Mouse (Mus musculus): ENCODE measurements around the gene Otop2. TPM values are rescaled to one million over a fixed set of nuclear protein-coding genes. Genes with fewer than 3 reads are reported as not detected.
A peak's percentile ranks its signal among the peaks of the same experiment; 100 is the strongest.

Otop2 gene
- polyA plus RNA-seq, 1 experiment from 2014 or later = not detected

- no peaks in the 10 kb centered on the region for H3K36me3 ChIP-seq (ENCODE audit: inconsistent target)
- H3K4me3 ChIP-seq (ENCODE audit: inconsistent target) = no peak overlapping the region
- 86% methylated on average over 10 of the region's 10 CpGs for WGBS (ENCODE audit: missing documents)
- no peaks in the 10 kb centered on the region for H3K79me2 ChIP-seq (ENCODE audit: inconsistent target)
- no peak overlapping the region for H3K27ac ChIP-seq
Observed at GRCm38 (mm10) chr11:115271481-115271880, 35.5 kb upstream of the Otop2 start.

- WGBS (ENCODE audit: missing documents) = 87% methylated on average over 9 of the region's 10 CpGs
- H3K79me2 ChIP-seq (ENCODE audit: inconsistent target) = no peaks in the 10 kb centered on the region
- no peak overlapping the region for H3K27ac ChIP-seq
- no peak overlapping the region for H3K4me3 ChIP-seq (ENCODE audit: inconsistent target)
- no peaks in the 10 kb centered on the region for H3K36me3 ChIP-seq (ENCODE audit: inconsistent target)
Observed at GRCm38 (mm10) chr11:115272894-115273498, 34.0 kb upstream of the Otop2 start.

GRCm38 (mm10) chr11:115273735-115274134 is 33.2 kb upstream of the Otop2 start:
- no peak overlapping the region for H3K27ac ChIP-seq
- WGBS (ENCODE audit: missing documents) = 88% methylated on average over 6 of the region's 7 CpGs
- H3K4me3 ChIP-seq (ENCODE audit: inconsistent target) = no peak overlapping the region
- H3K79me2 ChIP-seq (ENCODE audit: inconsistent target) = no peaks in the 10 kb centered on the region
- no peaks in the 10 kb centered on the region for H3K36me3 ChIP-seq (ENCODE audit: inconsistent target)

GRCm38 (mm10) chr11:115274178-115274577 is 32.8 kb upstream of the Otop2 start:
- no peak overlapping the region for H3K27ac ChIP-seq
- no peak overlapping the region for H3K4me3 ChIP-seq (ENCODE audit: inconsistent target)
- WGBS (ENCODE audit: missing documents) = 89% methylated on average over 5 of the region's 7 CpGs
- no peaks in the 10 kb centered on the region for H3K36me3 ChIP-seq (ENCODE audit: inconsistent target)
- H3K79me2 ChIP-seq (ENCODE audit: inconsistent target) = no peaks in the 10 kb centered on the region

- Histone ChIP-seq H3K36me3 (ENCODE audit: inconsistent target) (no peaks in the 10 kb centered on the region), H3K4me3 (ENCODE audit: inconsistent target) (no peak overlapping the region), H3K27ac (no peak overlapping the region), H3K79me2 (ENCODE audit: inconsistent target) (no peaks in the 10 kb centered on the region)
- 94% methylated on average over 6 of the region's 6 CpGs for WGBS (ENCODE audit: missing documents)
Observed at GRCm38 (mm10) chr11:115274771-115275170, 32.2 kb upstream of the Otop2 start.

- no peaks in the 10 kb centered on the region for H3K36me3 ChIP-seq (ENCODE audit: inconsistent target)
- 67% methylated on average over 6 of the region's 6 CpGs for WGBS (ENCODE audit: missing documents)
- no peaks in the 10 kb centered on the region for H3K79me2 ChIP-seq (ENCODE audit: inconsistent target)
- no peak overlapping the region for H3K4me3 ChIP-seq (ENCODE audit: inconsistent target)
- no peak overlapping the region for H3K27ac ChIP-seq
Observed at GRCm38 (mm10) chr11:115275509-115275908, 31.5 kb upstream of the Otop2 start.

- Histone ChIP-seq H3K79me2 (ENCODE audit: inconsistent target) (no peaks in the 10 kb centered on the region), H3K4me3 (ENCODE audit: inconsistent target) (peak overlapping the region; percentile 48), H3K36me3 (ENCODE audit: inconsistent target) (no peaks in the 10 kb centered on the region), H3K27ac (no peak overlapping the region)
- 64% methylated on average over 3 of the region's 3 CpGs for WGBS (ENCODE audit: missing documents)
Observed at GRCm38 (mm10) chr11:115275954-115276353, 31.0 kb upstream of the Otop2 start.

- no peaks in the 10 kb centered on the region for H3K79me2 ChIP-seq (ENCODE audit: inconsistent target)
- 1% methylated on average over 41 of the region's 42 CpGs for WGBS (ENCODE audit: missing documents)
- no peaks in the 10 kb centered on the region for H3K36me3 ChIP-seq (ENCODE audit: inconsistent target)
- peak within 1 kb of the TSS; percentile 77 for H3K4me3 ChIP-seq (ENCODE audit: inconsistent target)
- H3K27ac ChIP-seq = peak within 1 kb of the TSS; percentile 79
Observed at GRCm38 (mm10) chr11:115276780-115277603, 30.0 kb upstream of the Otop2 start, which contains the start of gene Fdxr. Gene Fdxr (minus strand): TSS chr11:115277050.

GRCm38 (mm10) chr11:115277604-115277975 is 29.4 kb upstream of the Otop2 start:
- WGBS (ENCODE audit: missing documents) = 14% methylated on average over 7 of the region's 7 CpGs
- no peaks in the 10 kb centered on the region for H3K79me2 ChIP-seq (ENCODE audit: inconsistent target)
- no peaks in the 10 kb centered on the region for H3K36me3 ChIP-seq (ENCODE audit: inconsistent target)
- H3K27ac ChIP-seq = peak overlapping the region; percentile 79
- peak overlapping the region; percentile 77 for H3K4me3 ChIP-seq (ENCODE audit: inconsistent target)

GRCm38 (mm10) chr11:115278176-115278575 is 28.8 kb upstream of the Otop2 start:
- WGBS (ENCODE audit: missing documents) = 87% methylated on average over 6 of the region's 6 CpGs
- Histone ChIP-seq H3K4me3 (ENCODE audit: inconsistent target) (peak overlapping the region; percentile 77; the same call in 1 of the 2 replicates), H3K27ac (peak overlapping the region; percentile 79; the same call in 1 of the 2 replicates)

GRCm38 (mm10) chr11:115279726-115280125 is 27.2 kb upstream of the Otop2 start:
- Histone ChIP-seq H3K36me3 (ENCODE audit: inconsistent target) (no peaks in the 10 kb centered on the region), H3K27ac (peak overlapping the region; percentile 29; the same call in 1 of the 2 replicates), H3K79me2 (ENCODE audit: inconsistent target) (no peaks in the 10 kb centered on the region), H3K4me3 (ENCODE audit: inconsistent target) (no peak overlapping the region)
- 27% methylated on average over 1 of the region's 1 CpGs for WGBS (ENCODE audit: missing documents)

More at GRCm38 (mm10) chr11:115278176-115278575, 28.8 kb upstream of the Otop2 start:
- H3K36me3 ChIP-seq (ENCODE audit: inconsistent target) = no peaks in the 10 kb centered on the region
- H3K79me2 ChIP-seq (ENCODE audit: inconsistent target) = no peaks in the 10 kb centered on the region

- Histone ChIP-seq H3K4me3 (ENCODE audit: inconsistent target) (no peak overlapping the region), H3K27ac (no peak overlapping the region), H3K79me2 (ENCODE audit: inconsistent target) (no peaks in the 10 kb centered on the region), H3K36me3 (ENCODE audit: inconsistent target) (no peaks in the 10 kb centered on the region)
- WGBS (ENCODE audit: missing documents) = 89% methylated on average over 8 of the region's 8 CpGs
Observed at GRCm38 (mm10) chr11:115282295-115282694, 24.7 kb upstream of the Otop2 start.

GRCm38 (mm10) chr11:115282723-115283485 is 24.1 kb upstream of the Otop2 start:
- no peaks in the 10 kb centered on the region for H3K36me3 ChIP-seq (ENCODE audit: inconsistent target)
- 96% methylated on average over 7 of the region's 8 CpGs for WGBS (ENCODE audit: missing documents)
- H3K27ac ChIP-seq = no peak overlapping the region
- no peaks in the 10 kb centered on the region for H3K79me2 ChIP-seq (ENCODE audit: inconsistent target)
- no peak overlapping the region for H3K4me3 ChIP-seq (ENCODE audit: inconsistent target)

- Histone ChIP-seq H3K4me3 (ENCODE audit: inconsistent target) (no peak overlapping the region), H3K36me3 (ENCODE audit: inconsistent target) (no peaks in the 10 kb centered on the region), H3K79me2 (ENCODE audit: inconsistent target) (no peaks in the 10 kb centered on the region), H3K27ac (no peak overlapping the region)
- 93% methylated on average over 9 of the region's 9 CpGs for WGBS (ENCODE audit: missing documents)
Observed at GRCm38 (mm10) chr11:115283486-115283765, 23.5 kb upstream of the Otop2 start.

All from macrophage (primary cell).